Mouse (Mus musculus) 3T3-L1 (cell line): ENCODE results near the gene Ppox.
"Not testable (repeated sequence)": the region's sequence is repeated elsewhere in the genome, so short reads cannot be mapped to it uniquely, and the experiment has no call there.

ENCODE experiments used
- DNase-seq: peaks from one replicate; pipeline ENCODE4 v3.0.0-alpha.2; 2015; ENCODE audit warnings: low read depth, low spot score

Ppox gene

DNA sequence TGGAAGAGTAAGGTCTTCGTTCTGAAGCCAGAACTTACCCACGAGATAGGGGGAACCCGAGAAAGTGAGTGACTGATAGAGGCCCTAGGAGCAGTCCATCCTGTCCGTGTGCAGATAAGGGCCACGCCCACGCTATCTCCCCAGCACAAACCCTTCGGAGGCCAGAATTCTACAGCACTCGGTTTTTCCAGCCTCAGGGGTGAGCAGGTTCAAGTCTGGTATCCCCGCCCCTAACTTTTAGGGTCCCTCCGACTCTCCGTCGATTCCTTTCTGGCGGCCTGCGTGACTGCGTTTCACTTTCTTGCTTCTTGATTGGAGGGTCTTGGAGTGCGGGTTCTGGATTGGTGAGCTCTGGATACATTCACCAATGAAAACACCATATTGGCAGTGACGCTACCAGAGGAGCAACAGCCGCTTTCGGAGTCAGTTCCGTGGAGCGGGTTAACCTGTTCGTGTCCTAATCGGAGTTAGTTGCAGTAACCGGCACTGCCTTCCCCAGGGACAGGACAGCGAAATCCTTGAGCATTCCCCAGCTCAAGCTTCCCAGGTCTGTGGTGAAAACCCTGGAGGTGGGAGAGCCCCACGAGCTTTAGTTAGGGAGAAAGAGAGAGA lies at the start of gene Ppox:
Ppox (minus strand) TSS at position 271 of the 612 bp plus-strand sequence.
- DNase-seq: peak; percentile 99

DNA sequence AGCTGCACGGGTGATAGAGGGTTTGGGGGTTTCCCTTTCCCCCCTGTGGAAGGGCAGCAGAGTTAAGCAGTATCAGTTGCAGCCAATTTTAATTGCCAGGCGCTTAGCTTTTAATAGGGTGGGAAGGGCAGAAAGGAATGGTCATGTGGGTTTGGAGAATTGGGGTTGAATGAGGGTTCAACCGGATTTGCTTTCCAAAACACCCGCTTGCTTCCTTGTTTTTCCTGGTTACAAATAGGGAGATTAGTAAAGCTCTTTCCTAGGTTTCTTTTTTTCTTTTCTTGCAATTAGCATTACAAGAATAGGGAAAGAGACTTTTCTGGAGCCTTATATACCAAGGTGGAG lies 49.2 kb upstream of the Ppox start:
- peak; percentile 56 for DNase-seq

DNA sequence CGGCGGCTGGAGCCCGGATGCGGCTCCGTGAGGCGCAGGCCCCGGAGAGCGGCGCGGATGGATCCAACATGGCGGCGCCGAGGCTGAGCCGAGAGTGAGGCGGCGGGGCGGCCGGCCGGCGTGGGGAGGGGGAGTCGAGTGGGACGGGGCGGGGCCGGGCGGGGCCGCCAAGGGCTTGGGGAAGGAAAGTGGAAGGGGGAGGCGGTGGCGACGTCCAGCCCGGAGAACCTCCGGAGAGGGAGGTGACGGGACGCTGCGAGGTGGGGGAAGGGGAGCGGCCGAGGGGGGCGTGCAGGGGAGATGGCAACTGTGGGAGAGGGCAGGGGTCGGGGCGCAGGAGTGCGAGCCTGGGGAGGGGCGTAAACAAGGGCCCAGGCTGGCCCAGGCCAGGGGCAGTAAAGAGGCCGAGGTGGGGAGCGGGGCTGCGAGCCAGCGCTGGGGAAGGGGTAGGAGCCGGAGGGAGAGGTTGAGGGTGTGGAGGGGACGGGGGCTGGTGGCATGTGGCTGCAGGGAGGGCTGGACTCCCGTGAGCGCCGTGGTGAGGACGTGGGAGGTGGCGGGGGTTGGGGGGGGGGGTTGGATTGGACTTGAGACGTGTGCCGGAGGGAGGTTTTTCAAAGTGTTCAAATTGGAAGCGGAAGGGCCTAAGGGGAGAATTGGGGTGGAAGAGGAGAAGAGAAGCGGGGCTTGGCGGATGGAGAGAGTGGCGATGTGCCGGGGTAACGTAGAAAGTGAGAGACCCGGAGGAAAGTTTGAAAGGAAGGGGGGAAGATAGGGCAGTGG lies 48.6 kb upstream of the Ppox start:
- peak; percentile 65 for DNase-seq

DNA sequence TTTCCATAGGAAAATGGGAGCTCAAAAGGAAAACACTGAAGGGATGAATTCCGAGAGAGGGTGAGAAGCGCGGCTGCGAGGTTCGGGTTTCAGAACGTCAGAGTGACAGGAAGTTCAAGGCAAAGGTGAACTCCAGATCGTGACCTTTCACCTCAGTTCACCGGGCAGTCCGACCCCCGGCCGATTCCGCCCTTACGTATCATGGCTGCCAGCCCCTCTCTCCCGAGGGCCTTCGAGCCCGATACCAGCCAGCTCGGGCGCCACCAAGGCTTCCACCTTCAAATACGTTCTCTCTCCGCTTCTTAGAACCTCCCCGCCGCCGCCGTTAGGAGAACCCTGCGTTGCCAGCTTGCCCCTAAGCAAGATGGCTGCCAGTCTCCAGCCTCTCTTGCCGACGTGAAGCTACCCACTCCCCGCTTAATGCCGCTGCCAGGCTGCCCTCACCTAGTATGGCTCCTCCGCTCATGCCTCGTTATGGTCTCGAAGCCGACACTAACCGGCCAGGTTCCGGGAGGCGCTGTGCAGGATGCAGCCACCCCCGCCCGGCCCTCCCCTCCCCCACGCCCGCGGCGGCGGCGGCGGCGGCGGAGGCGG lies 48.0 kb upstream of the Ppox start, which contains the start of gene Dedd:
Dedd (plus strand) TSS at position 307 of the 594 bp plus-strand sequence.
- peak; percentile 96 for DNase-seq

DNA sequence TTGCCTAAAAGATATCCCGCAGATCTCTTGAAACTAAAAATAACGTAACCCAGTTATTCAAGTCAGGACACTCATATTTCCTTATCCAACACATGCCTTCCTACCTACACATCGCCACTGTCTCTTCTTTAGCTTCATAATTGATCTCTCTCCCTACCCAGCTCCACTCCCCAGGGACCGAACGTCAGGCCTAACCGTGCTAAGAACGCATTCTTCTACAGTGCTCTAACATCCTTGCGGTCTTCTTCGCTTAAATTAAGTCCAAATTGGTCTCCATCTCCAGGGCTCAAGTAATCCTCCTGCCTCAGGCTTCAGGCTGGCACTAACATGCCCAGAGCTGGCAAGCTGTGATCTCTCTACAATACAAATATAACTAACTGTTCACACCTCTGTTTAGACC lies 47.3 kb upstream of the Ppox start:
- DNase-seq: peak; percentile 58

DNA sequence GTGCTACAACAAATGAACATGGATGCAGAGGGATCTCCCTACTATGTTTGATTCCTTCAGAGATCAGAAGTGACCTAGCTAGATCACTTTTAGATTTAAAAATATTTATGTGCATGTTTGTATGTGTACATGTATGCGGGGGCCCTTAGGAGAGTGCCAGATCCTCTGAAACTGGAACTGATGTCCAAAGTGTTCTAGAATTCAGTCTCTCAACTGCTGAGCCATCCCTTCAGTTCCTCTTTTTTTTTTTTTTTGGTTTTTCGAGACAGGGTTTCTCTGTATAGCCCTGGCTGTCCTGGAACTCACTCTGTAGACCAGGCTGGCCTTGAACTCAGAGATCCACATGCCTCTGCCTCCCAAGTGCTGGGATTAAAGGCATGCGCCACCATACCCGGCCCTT lies 45.6 kb upstream of the Ppox start:
- DNase-seq: not testable (repeated sequence)

DNA sequence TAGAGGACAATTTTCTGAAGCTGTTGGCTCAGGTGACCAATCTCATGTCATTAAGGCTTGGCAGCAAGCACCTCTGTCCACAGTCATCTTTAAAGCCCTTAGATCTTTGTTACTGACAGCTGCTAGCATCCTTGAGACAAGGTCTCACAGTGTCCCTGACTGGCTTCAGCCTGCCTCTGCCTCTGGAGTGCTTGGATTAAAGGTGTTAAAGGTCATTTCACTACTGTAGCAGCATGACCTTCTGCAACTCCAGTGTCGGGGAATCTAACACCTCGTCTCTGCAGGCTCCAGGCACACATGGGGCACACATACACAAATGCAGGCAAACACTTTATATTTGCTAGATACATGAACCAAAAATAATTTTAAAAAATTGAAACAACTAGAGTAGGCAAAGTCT lies 44.6 kb upstream of the Ppox start:
- no peak for DNase-seq

DNA sequence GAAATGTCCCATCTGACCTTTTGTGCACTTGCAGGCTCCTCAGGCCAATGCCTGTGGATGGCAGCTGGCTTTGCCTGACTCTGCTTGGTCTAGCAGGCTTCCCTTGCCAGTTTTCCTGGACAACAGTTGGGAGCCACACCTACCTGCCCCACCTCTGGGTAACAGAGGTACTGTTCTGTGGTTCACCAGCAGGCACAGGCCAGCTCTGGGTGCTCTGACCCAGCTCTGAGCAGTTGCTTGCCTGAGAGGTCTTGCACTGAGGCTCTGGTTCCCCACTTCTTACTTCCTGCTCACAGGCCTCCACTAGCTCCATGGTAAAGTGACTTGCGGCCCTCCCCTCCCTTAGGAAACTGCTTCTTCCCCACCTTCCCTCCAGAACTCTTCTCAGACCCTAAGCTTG lies 41.0 kb upstream of the Ppox start:
- no peak for DNase-seq

DNA sequence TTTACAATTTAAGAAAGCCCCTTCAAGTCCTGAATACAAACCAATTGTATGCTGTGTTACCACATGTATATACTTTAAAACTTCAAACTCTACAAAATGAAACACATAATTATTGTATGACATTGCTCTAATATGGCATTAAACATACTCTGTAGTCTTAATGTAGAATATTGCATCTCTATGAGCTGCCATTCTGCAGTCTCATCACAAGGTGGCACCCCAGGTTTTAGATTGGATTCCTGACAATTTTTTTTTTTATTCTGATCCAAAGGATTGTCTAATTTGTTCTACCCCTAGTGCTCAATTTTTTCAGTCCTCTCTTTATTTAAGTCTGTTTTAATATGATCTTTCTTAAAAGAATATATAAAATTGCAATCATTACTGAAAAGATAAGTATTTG lies 40.4 kb upstream of the Ppox start:
- DNase-seq: peak; percentile 65

DNA sequence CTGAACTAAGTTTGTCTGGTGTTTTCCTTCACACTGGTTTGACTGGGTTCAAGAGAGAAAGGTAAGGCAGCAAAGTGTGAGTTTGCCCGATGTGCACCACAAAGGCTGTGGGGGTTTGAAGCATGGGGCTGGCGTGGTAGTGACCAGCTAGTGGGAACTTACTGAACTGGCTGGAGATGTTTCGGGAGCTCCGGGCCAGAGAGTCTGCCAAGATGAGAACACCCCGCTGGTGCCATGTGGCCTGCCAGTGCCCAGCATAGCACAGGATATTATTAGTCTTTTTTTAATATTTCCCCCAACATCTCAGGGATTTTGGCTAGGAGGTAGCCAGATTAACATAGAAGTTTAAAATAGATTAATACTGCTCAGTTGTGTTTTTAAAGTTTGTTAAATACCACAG lies 39.2 kb upstream of the Ppox start:
- no peak for DNase-seq

DNA sequence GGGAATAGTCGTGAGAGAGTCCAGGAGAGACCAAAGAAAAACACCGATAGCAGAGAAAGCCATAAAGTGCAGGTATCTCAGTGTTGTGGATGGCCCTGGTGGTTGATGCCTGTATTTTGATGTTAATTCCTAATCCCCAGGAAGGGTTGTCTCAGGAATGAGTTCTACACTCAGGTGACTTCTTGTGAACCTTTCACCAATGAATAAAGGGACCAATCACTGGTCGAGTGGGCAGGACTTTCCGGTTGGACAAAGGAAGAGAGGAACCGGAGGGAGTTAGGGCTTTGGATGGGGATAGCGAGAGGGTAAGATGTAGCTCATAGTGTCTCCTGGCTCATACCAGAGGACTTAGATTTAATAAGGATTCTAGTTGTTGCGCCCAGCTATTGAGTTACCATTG lies 38.8 kb upstream of the Ppox start:
- DNase-seq: no peak

DNA sequence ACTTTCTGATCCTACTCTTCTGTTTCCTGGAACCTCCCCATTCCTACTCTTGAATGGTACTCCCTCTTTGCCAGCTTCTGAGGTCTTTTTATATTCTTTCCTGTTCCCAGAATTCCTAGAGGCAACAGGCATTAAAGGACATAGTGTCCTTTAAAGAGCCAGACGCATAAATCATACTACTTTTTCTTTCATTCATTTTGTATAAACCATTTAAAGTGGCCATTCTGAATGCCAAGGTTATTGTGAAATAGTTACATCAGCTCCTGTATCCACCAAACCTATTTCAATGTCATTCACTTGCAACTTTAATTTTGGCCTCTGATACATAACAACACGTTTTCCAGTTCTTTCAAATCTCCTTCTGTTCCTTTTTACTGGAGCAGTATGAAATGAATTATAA lies 28.3 kb upstream of the Ppox start:
- DNase-seq: peak; percentile 47

DNA sequence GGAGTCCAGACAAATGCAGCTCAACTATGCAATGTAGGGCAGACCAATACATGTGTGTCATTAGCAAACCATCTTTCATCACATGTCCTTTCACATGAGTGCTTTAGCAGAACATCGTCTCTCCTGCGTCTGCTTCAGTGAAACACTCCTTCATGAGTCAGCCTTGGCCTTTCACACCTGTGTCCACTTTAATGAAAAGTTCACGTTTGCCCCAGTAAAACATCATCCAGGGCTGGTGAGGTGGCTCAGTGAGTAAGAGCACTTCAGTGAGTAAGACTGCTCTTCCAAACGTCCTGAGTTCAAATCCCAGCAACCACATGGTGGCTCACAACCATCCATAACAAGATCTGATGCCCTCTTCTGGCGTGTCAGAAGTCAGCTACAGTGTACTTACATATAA lies 25.2 kb upstream of the Ppox start:
- not testable (repeated sequence) for DNase-seq

DNA sequence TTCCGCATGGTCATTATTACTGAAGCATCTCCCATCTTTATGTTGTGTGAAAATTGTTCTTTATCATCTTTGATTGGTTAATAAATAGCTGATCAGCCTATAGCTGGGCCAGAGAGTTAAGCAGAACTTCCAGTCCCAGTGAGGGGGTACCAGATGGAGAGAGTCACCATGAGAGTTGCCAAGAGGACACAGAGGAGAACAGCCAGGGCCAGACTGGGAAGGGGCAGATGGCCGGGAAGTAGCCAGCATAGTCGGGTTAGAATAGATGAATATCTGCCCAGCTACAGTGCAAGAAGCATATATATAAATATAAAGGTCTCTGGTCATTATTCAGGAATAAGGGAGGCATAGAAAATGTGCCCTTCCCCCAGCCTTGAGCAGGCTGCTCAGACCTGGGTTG lies 17.2 kb upstream of the Ppox start:
- no peak for DNase-seq

DNA sequence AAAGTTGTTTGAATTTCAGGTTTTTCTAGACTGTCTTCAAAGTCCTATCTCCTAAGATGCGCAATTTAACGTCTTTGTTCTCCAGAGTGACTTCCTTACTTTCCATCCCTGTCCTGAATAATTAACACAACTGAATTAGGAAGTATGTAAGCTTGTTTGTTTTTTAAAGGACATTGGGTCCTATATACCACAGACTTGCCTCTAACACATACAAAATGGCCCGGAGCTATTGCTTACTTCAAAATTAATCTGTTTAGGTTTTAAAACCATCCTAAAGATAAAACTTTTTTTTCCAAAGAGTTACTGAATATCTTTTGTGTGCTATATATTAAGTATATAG lies 14.0 kb upstream of the Ppox start:
- DNase-seq: no peak

DNA sequence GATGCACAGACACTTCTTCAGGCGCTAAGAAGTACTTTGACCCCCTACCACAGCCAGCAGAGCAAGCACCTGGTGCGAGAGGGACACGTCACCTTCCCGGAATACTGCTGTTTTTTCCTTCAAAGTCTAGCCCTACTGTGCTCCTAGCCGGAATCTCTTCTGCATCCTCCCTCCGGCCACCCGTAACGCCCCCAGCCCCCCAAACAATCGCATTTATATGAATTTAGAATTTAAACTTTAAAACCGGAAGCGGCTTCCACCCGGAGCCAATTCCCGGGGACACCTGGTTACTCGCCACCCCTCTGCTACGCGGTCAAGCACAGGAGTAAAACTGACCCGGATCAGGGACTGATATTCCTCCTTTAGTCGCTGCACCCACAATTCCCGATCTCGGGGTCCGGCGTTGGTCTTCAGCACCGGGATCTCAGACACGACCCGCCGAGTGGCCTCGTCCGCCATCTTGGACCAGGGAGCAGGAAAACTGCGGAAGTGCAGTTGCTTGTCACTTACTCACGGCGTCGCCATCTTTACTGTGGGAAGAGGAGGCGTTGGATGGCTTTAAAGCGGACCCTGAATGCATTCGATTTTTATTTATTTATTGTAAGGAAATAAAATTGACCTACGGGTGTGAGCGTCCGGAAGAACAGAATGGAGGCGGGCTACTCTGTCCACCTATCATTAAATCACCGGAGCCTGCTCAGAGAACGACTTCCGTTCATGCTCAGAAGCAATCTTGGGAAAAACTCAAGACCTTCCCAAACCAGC lies 13.5 kb upstream of the Ppox start, which contains the start of gene Ufc1:
Ufc1 (minus strand) TSS at position 727 of the 765 bp plus-strand sequence.
- DNase-seq: peak; percentile 96

DNA sequence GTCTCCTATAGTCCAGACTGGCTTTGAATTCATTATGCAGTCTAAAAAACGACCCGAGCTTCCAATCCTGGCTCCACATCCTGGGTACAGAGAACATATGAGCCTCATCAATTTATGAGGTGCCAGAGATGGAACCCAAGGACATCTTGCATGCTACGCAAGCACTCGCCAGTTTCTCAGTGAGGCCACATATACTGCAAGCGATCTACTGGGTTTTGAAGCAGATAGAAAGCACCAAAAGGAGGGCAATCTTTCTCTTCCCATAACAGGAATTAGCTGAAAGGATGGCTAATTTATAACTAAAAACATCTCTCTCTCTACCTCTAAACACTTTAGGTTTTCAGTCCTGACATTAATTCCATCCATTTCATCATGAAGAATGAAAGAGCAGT lies 12.9 kb upstream of the Ppox start:
- peak; percentile 44 for DNase-seq

DNA sequence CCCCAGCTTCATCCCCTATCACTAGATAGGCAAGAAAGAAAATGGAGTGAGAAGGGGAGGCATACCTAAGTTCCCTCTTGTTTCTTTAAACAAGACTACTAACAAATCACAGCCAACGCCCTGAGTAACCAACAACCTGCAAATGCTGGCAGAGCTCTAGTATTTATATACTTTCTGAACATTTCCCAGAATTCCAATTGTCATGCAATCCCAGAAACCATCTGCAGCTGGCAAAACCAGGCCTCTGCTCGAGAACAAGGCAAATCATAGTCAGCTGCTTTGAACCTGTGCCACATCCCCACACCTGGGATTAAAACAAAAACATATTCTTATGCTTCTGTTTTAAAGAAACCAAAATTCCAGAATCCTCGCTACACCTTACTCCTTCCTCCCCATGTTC lies 12.4 kb upstream of the Ppox start:
- peak; percentile 54 for DNase-seq

DNA sequence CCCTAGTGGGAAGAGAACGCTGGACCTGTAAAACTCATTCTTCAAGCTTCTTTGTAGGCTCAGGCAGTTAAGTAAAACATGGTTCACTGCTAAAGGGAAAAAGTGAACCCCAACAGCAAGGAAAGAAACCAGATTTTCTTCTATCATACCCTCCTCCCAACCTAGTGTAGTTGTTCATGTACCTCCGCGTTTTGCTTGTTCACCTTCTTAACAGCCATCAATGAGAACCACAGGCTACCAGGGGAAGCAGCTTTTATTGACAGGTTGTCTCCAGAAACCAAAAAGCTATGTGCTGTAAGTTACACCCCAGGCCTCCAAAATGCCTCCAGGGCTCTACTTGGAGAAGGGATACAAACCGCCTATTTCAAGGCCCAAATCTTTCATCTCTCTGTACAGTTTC lies 7.3 kb upstream of the Ppox start:
- no peak for DNase-seq

DNA sequence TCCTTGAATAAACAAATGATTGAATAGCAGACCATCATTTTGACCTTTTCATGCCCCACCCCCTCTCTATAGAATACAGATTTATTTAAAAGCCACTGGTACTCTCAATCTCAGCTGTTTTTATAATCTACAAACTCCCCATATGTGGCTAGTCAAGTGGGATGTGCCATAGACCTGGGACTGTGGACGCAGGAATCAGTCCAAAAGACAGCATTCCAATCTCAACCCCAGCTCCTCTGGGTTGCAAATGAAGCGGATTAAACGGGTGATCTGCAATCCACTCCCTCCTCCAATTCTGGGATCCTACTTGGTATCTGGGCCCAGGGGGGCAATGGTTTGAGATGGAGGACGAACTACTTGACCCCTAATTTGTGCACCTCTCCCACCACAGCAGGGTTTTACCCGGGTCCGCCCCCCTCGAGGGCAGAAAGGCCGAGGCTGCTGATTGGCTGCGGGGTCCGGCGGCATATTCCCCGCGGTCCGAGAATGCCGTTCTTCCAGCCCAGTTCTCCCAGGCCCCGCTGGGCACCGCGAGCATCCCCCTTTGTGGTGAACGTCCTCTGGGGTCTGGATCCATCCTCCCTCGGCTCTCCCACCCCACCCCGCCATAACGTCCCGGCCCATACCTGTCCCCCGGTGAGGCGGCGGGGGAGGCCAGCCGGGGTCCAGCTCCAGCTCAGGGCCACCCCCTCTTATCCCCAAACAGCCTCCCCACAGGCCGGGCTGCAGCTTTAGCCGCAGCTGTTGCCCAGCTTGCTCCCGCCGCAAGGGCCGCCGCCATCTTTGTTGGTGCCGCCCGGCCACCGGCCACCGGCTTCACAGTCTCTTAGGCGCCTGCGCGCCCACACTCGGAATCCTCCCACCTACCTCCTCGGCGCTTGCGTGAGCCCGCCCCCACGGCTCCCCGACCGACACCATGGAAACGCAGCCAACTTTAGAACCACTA lies 6.4 kb upstream of the Ppox start, which contains the start of gene Usp21:
Usp21 (minus strand) TSS at position 856 of the 946 bp plus-strand sequence.
- peak; percentile 93 for DNase-seq

DNA sequence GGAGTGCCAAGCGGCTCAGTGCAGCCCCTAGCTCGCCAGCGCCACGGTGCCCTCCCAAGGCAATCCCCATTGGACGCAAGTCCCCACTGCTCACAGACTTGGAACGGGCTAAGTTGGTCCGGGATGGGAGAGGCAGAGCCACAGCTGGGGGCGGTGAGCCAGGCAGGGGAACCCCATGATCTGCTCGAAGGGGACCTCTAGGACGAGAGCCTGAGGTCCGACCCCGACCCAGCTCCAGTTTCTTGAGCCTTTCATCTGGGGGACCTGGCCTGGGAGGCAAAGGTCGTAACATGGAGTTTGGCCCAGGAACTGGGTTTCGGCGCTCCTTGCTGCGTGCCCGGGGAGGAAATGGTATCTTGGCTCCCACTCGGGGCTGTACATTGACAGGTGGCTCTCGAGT lies 5.5 kb upstream of the Ppox start:
- DNase-seq: no peak
